Mouse (Mus musculus) hindbrain, embryonic 14.5 days (tissue): Measurements from ENCODE around the gene Fam241b. TPM values are rescaled to one million over a fixed set of nuclear protein-coding genes. Genes with fewer than 3 reads are reported as not detected.

Experiments used
- ATAC-seq: fragments of 200-750 bp; cut with Nextera tagmentation; 2 replicates; pipeline ENCODE4 v1.8.0; 2017; ENCODE audit warnings: moderate number of reproducible peaks, mild to moderate bottlenecking, moderate TSS enrichment, moderate library complexity; ENCODE audit not compliant: low FRiP score
- DNase-seq: peaks from one replicate; pipeline ENCODE4 v3.0.0-alpha.2; 2015; ENCODE audit warnings: low spot score
- H3K27ac ChIP-seq: fragments of 300-500 bp; sonication (generic); 2 replicates; pipeline ENCODE4 v1.5.1; 2014; ENCODE audit warnings: mild to moderate bottlenecking, moderate library complexity
- H3K27me3 ChIP-seq: fragments of 300-500 bp; sonication (generic); 2 replicates; pipeline ENCODE4 v1.6.1; 2014; ENCODE audit warnings: mild to moderate bottlenecking, low read length, mixed read lengths; ENCODE audit not compliant: control insufficient read depth, insufficient read depth
- H3K36me3 ChIP-seq: fragments of 300-500 bp; sonication (generic); replicated peaks from 2 replicates; pipeline ENCODE4 v1.6.1; 2014; ENCODE audit not compliant: control insufficient read depth, insufficient read depth
- H3K4me1 ChIP-seq: fragments of 300-500 bp; sonication (generic); replicated peaks from 2 replicates; pipeline ENCODE4 v1.6.1; 2014; ENCODE audit warnings: antibody characterized with exemption, low read length, mixed read lengths; ENCODE audit not compliant: control insufficient read depth, insufficient read depth
- H3K4me2 ChIP-seq: fragments of 300-500 bp; sonication (generic); replicated peaks from 2 replicates; pipeline ENCODE4 v1.6.1; 2014; ENCODE audit warnings: mild to moderate bottlenecking, moderate library complexity
- H3K4me3 ChIP-seq: fragments of 300-500 bp; sonication (generic); replicated peaks from 2 replicates; pipeline ENCODE4 v1.5.1; 2014; ENCODE audit warnings: mild to moderate bottlenecking, low read length
- H3K9ac ChIP-seq: fragments of 300-500 bp; sonication (generic); 2 replicates; pipeline ENCODE4 v1.6.1; 2014
- H3K9me3 ChIP-seq: fragments of 300-500 bp; sonication (generic); 2 replicates; pipeline ENCODE4 v1.6.1; 2016; ENCODE audit warnings: low read length; ENCODE audit not compliant: control insufficient read depth
- WGBS: fragments of 180-500 bp; shearing (Covaris S2); extraction: QIAGEN DNeasy Blood & Tissue Kit; methylation state at CpG from one replicate; pipeline ENCODE4 v1.1.7; 2014; 5-methylcytosine and 5-hydroxymethylcytosine counted together
- polyA plus RNA-seq: library from polyadenylated mRNA; unstranded; fragments of >200 nt; fragmentation: Nextera tagmentation; extraction: Ambion mirVana; gene quantifications from 2 replicates; pipeline ENCODE4 v1.2.1, GENCODE M21; 2014

The Fam241b gene
- polyA plus RNA-seq, 1 experiment from 2014 or later, result 41.6 TPM

DNA sequence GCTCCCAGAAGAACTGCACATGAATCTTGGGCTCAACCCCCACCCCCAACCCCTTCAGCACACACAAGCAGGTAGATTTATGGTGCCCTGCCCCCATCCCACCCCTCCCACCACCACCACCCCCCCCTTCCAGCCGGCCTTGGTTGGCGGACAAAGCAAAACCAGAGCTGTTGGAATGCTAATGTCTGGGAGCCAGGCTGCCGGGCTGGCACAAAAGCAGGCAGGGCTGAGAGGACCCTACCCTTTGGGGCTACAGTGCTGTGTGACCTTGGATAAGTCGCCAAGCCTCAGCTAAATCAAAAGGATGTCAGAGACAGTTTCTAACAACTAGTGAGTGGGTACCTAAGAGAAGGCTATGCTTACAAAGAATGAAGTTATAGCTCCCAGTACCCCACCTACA is 6.6 kb downstream of the Fam241b start:
- WGBS, result 4% methylated on average over 4 of the region's 4 CpGs
- peaks cover 6% of the 10 kb centered on the region; the same call in 1 of the 2 replicates for H3K4me1 ChIP-seq
- ATAC-seq (no peak), DNase-seq (no peak)
- no peak overlapping the region for H3K27ac ChIP-seq
- H3K4me2 ChIP-seq, result no peak overlapping the region
- H3K27me3 ChIP-seq, result peaks cover 84% of the 10 kb centered on the region
- no peak overlapping the region for H3K9ac ChIP-seq
- H3K36me3 ChIP-seq, result no peaks in the 10 kb centered on the region
- H3K4me3 ChIP-seq, result no peak overlapping the region
- H3K9me3 ChIP-seq, result no peaks in the 10 kb centered on the region

DNA sequence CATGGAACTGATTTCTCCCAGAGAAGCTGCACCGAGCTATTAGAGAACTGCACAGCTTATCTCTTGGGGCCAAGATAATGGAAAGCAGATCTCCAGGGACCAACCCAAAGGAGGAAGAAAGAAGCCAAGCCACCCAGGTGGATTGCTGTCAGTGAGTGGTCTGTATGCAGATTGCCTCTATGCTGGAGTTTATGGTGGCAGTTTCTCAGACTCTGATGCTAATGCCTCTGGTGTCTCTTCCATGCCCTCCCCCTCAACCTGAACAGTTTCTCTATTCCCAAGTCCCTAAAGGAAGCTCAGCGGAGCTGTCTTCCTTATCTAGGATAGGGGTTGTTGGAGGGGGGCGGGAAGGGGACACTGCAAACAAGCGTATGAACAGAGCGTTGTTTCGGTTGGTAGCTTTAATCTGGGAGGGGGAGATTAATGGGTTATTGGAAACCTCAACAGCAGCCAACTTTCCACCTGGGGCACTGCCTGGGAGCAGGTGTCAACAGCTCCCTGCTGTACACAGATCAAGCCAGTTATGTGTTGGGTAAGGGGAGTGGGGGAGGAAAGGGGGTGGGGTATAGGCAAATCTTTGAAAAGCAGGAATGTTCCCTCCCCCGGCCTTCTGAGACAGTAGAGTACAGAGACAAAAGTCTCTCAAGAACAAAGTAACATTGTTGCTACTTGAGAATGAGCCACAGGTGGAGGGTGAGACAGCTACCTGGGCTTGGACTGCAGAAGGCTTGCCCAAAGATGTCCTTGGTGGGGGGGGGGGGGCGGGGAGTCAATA is 7.8 kb downstream of the Fam241b start:
- no peak for DNase-seq
- H3K9me3 ChIP-seq, result no peaks in the 10 kb centered on the region
- no peak overlapping the region for H3K27ac ChIP-seq
- peaks cover 6% of the 10 kb centered on the region; the same call in 1 of the 2 replicates for H3K4me1 ChIP-seq
- no peak overlapping the region for H3K9ac ChIP-seq
- H3K27me3 ChIP-seq, result peaks cover 91% of the 10 kb centered on the region
- ATAC-seq, result no peak
- H3K36me3 ChIP-seq, result no peaks in the 10 kb centered on the region
- WGBS, result 8% methylated on average over 8 of the region's 8 CpGs
- H3K4me2 ChIP-seq, result no peak overlapping the region
- H3K4me3 ChIP-seq, result no peak overlapping the region

DNA sequence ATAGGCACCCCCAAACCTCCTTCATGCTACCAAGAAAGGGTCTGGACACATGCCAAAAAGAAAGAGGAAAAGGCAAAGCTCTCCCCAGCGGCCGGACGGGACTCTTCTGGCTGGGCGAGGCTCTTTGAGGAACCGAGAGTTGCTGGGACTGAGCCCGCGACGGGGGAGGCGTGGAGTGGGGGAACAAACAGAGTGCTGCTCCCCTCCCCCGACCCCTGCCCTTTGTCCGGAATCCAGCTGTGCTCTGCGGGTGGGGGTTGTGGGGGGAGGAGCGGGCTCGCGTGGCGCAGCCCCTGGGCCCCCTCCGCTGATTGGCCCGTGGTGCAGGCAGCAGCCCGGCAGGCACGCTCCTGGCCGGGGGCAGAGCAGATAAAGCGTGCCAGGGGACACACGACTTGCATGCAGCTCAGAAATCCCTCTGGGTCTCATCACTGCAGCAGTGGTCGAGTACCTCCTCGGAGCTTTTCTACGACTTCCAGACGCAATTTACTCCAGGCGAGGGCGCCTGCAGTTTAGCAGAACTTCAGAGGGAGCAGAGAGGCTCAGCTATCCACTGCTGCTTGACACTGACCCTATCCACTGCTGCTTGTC is 10.9 kb downstream of the Fam241b start, which contains the start of gene Neurog3:
TSS of gene Neurog3 (plus strand) at position 400 of the 591 bp plus-strand sequence.
- Histone ChIP-seq H3K4me2 (peak within 1 kb of the TSS; percentile 37), H3K36me3 (no peaks in the 10 kb centered on the region), H3K27ac (no peak within 1 kb of the TSS), H3K4me1 (peaks cover 6% of the 10 kb centered on the region; the same call in 1 of the 2 replicates), H3K9me3 (no peaks in the 10 kb centered on the region), H3K9ac (no peak within 1 kb of the TSS), H3K4me3 (peak within 1 kb of the TSS; percentile 22), H3K27me3 (peaks cover 98% of the 10 kb centered on the region)
- ATAC-seq, result no peak; the same call in 1 of the 2 replicates
- WGBS, result 1% methylated on average over 24 of the region's 29 CpGs
- DNase-seq, result no peak

DNA sequence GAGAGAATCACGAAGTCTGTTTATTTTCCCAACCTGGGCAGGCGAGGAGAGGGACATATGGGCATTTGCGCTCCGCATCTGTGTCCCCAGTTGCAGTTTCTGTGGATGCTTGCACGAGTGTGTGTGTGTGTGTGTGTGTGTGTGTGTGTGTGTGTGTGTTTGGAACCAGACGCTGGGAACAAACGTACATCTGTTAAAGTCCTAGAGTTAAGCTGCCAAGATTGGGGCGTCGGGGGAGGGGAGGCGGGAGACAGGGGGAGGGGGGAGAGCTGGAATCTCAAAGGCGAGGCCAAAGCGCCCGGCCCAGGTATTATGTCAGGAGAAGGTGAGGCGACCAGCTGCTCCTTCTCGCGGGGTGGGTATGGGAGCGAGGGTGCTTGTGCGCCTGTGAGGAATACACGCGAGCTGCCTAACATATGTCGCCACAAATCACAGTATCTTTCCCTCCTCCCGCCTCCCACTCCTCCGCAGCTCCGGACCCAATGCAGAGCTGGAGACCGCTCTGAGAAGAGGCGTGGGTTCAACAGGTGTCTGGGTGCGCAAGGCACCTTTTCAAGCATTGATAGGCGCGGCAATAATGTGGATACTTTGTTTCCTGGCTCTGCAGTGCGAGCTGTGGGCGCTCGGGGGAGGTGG is 15.3 kb downstream of the Fam241b start:
- H3K27me3 ChIP-seq, result peaks cover 76% of the 10 kb centered on the region
- H3K4me2 ChIP-seq, result peak overlapping the region; percentile 40
- no peak overlapping the region for H3K4me3 ChIP-seq
- no peaks in the 10 kb centered on the region for H3K9me3 ChIP-seq
- H3K4me1 ChIP-seq, result peaks cover 6% of the 10 kb centered on the region; the same call in 1 of the 2 replicates
- under 1% methylated on average over 32 of the region's 32 CpGs for WGBS
- H3K9ac ChIP-seq, result no peak overlapping the region
- no peaks in the 10 kb centered on the region for H3K36me3 ChIP-seq
- no peak overlapping the region for H3K27ac ChIP-seq
- no peak for ATAC-seq
- DNase-seq, result no peak

DNA sequence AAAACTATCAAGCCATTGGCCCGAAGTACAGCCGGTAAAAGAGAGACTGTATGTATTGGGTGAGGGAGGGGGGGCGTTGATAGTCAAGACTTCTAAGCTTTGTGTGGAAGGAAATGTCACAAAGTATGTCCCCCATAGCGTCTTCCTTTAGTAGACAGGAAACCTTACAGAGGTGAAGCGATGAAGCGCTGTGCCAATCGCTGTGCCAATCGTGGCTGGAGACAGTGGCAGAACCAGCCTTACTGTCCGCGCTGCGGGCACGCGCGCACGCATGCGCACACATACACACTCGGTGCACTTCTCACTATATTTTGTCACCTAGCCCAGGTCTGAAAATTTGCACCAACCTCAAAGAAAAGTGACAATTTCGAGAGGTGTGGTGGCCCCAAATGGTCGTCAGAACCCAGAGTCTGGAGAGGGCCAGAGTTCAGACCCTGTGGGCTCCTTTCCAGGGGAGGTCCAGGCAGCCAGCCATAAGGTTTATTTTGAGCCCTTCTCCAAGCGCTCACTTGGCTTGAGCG is 15.9 kb downstream of the Fam241b start:
- WGBS, result 36% methylated on average over 21 of the region's 21 CpGs
- Histone ChIP-seq H3K9ac (no peak overlapping the region), H3K4me1 (peaks cover 2% of the 10 kb centered on the region; the same call in 1 of the 2 replicates), H3K27me3 (peaks cover 69% of the 10 kb centered on the region), H3K4me2 (peak overlapping the region; percentile 40), H3K4me3 (no peak overlapping the region; the same call in 1 of the 2 replicates), H3K36me3 (no peaks in the 10 kb centered on the region), H3K9me3 (no peaks in the 10 kb centered on the region), H3K27ac (no peak overlapping the region)
- ATAC-seq (no peak), DNase-seq (no peak)

DNA sequence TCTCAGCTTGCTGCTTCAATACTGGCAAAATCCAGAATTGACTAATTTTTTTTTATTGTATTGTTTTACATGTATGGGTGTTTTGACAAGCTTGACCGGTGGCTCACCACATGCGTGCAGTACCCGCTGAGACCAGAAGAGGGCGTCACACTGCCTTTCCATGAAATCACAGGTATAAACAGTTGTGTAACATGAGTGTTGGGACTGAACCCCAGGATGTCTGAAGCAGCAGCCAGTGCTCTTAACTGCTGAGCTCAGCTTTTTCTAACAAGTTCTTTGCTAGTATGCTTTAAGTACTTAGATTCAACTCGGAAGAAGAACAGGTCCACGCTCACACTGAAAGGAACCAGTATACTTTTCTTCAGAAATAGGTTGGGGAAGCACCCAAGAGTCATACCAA is 16.6 kb downstream of the Fam241b start:
- Histone ChIP-seq H3K27ac (no peak overlapping the region), H3K9ac (no peak overlapping the region), H3K4me1 (no peaks in the 10 kb centered on the region; the same call in 1 of the 2 replicates), H3K4me3 (no peak overlapping the region), H3K27me3 (peaks cover 63% of the 10 kb centered on the region), H3K9me3 (no peaks in the 10 kb centered on the region), H3K4me2 (no peak overlapping the region), H3K36me3 (no peaks in the 10 kb centered on the region)
- DNase-seq (no peak), ATAC-seq (no peak)
- 38% methylated on average over 6 of the region's 6 CpGs for WGBS

DNA sequence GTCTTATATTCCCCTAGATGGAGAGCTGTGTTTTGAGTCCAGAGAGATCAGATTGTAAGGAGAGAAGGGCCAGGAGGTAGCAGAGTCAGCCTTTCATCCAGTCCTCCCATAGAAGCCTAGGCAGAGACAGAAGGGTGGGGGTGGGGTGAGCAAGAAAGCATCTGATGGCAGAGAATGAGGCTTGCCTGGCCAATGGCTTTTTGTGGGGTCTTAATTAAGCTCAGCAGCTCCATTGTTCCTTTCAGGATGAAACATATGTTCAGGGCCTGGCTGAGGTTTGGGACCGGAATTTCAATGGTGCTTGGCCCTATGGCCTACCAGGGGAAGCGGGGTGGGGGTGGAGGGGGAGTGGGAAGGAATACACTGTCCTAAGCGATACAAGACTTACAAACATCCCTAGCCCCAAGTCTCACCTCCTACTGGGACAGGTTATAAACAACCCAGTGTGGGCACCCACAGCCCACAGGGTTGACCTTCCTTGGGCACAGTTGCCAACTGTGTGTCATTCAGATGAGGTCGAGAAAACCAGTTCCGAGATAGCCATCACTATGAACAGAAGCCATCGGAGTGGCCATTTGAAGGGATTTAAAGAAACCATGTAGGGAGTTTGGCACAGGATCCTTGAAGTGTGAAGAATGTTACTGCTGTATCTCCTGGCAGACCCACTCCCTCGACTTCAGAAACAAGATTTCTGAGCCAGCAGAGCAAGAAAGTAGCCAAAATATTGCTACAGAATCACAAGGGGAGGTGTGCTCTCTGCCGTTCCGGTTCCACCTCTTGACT is 29.7 kb downstream of the Fam241b start:
- DNase-seq (no peak), ATAC-seq (no peak)
- no peak overlapping the region for H3K9ac ChIP-seq
- no peak overlapping the region for H3K27ac ChIP-seq
- no peaks in the 10 kb centered on the region for H3K36me3 ChIP-seq
- no peak overlapping the region for H3K4me3 ChIP-seq
- no peak overlapping the region for H3K4me2 ChIP-seq
- peaks cover 22% of the 10 kb centered on the region for H3K4me1 ChIP-seq
- H3K9me3 ChIP-seq, result no peaks in the 10 kb centered on the region
- peaks cover 22% of the 10 kb centered on the region; the same call in 1 of the 2 replicates for H3K27me3 ChIP-seq
- 51% methylated on average over 9 of the region's 9 CpGs for WGBS

DNA sequence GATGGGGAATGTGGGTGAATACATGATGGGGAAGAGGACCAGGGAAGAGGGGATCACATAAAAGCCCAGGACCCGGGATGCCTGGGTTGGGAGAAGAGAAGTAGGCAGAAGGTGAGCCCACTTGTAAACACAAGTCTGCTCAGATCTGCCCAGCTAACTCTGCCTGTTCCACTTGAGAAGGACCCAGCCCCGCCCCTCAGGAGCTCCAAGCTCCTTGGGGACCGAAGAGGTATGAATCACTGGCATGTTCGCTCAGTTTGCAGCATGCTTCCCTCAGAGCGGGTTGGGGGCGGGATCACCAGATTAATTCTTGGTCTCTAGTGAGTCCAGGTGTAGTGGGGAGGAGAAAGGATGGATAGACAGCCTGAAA is 32.5 kb downstream of the Fam241b start:
- Histone ChIP-seq H3K9me3 (no peaks in the 10 kb centered on the region), H3K9ac (peak overlapping the region; percentile 77; the same call in 1 of the 2 replicates), H3K4me3 (peak overlapping the region; percentile 54), H3K4me1 (peaks cover 22% of the 10 kb centered on the region), H3K4me2 (peak overlapping the region; percentile 98), H3K27me3 (peaks cover 26% of the 10 kb centered on the region; the same call in 1 of the 2 replicates), H3K36me3 (peaks cover 10% of the 10 kb centered on the region; the same call in 1 of the 2 replicates), H3K27ac (no peak overlapping the region)
- ATAC-seq (peak; percentile 16; the same call in 1 of the 2 replicates), DNase-seq (no peak)
- WGBS, result 49% methylated on average over 6 of the region's 6 CpGs
